Mouse (Mus musculus): ENCODE measurements around the gene Vac14. TPM values are rescaled to one million over a fixed set of nuclear protein-coding genes. Genes with fewer than 3 reads are reported as not detected.

The Vac14 gene
- polyA plus RNA-seq, 1 experiment from 2014 or later = 31.8 TPM

GRCm38 (mm10) chr8:110745162-110745561, 126.8 kb downstream of the Vac14 start:
- Histone ChIP-seq H3K4me2 (replicated peaks) (no peak overlapping the region), H3K27me3 (no peaks in the 10 kb centered on the region; the same call in 1 of the 2 replicates)
- 96% methylated on average over 10 of the region's 10 CpGs for WGBS

GRCm38 (mm10) chr8:110746661-110747060, 128.3 kb downstream of the Vac14 start:
- ATAC-seq (ENCODE audit: low FRiP score, low read depth) = no peak
- Histone ChIP-seq H3K27ac (replicated peaks) (no peak overlapping the region), H3K4me3 (no peak overlapping the region), H3K9me3 (no peaks in the 10 kb centered on the region), H3K4me2 (replicated peaks) (no peak overlapping the region), H3K4me1 (no peaks in the 10 kb centered on the region), H3K27me3 (no peaks in the 10 kb centered on the region; the same call in 1 of the 2 replicates), H3K9ac (replicated peaks) (no peak overlapping the region), H3K36me3 (no peaks in the 10 kb centered on the region)
- 70% methylated on average over 9 of the region's 9 CpGs for WGBS

More at GRCm38 (mm10) chr8:110745162-110745561, 126.8 kb downstream of the Vac14 start:
- ATAC-seq (ENCODE audit: low FRiP score, low read depth) = no peak
- Histone ChIP-seq H3K27ac (replicated peaks) (no peak overlapping the region), H3K36me3 (peaks cover under 1% of the 10 kb centered on the region; the same call in 1 of the 2 replicates), H3K9ac (replicated peaks) (no peak overlapping the region), H3K4me1 (no peaks in the 10 kb centered on the region), H3K4me3 (no peak overlapping the region), H3K9me3 (no peaks in the 10 kb centered on the region)

GRCm38 (mm10) chr8:110749500-110750170, 131.2 kb downstream of the Vac14 start:
- Histone ChIP-seq H3K9ac (replicated peaks) (no peak overlapping the region), H3K9me3 (no peaks in the 10 kb centered on the region), H3K27ac (replicated peaks) (no peak overlapping the region), H3K4me3 (no peak overlapping the region), H3K4me1 (no peaks in the 10 kb centered on the region), H3K36me3 (no peaks in the 10 kb centered on the region), H3K4me2 (replicated peaks) (no peak overlapping the region), H3K27me3 (no peaks in the 10 kb centered on the region; the same call in 1 of the 2 replicates)
- 65% methylated on average over 10 of the region's 10 CpGs for WGBS
- no peak for ATAC-seq (ENCODE audit: low FRiP score, low read depth)

- no peak overlapping the region for H3K4me3 ChIP-seq
- H3K36me3 ChIP-seq = no peaks in the 10 kb centered on the region
- H3K27ac ChIP-seq (replicated peaks) = no peak overlapping the region
- H3K27me3 ChIP-seq = no peaks in the 10 kb centered on the region; the same call in 1 of the 2 replicates
- no peaks in the 10 kb centered on the region for H3K4me1 ChIP-seq
- H3K9me3 ChIP-seq = no peaks in the 10 kb centered on the region
- WGBS = 48% methylated on average over 13 of the region's 13 CpGs
- no peak overlapping the region for H3K4me2 ChIP-seq (replicated peaks)
- ATAC-seq (ENCODE audit: low FRiP score, low read depth) = no peak
- H3K9ac ChIP-seq (replicated peaks) = no peak overlapping the region
Measured at GRCm38 (mm10) chr8:110750269-110750668, 131.9 kb downstream of the Vac14 start.

- no peak overlapping the region for H3K4me3 ChIP-seq
- no peak overlapping the region for H3K27ac ChIP-seq (replicated peaks)
- ATAC-seq (ENCODE audit: low FRiP score, low read depth) = no peak
- WGBS = 78% methylated on average over 5 of the region's 5 CpGs
- H3K4me1 ChIP-seq = no peaks in the 10 kb centered on the region
- no peak overlapping the region for H3K9ac ChIP-seq (replicated peaks)
- no peak overlapping the region for H3K4me2 ChIP-seq (replicated peaks)
- H3K27me3 ChIP-seq = no peaks in the 10 kb centered on the region; the same call in 1 of the 2 replicates
- H3K36me3 ChIP-seq = no peaks in the 10 kb centered on the region
- H3K9me3 ChIP-seq = no peaks in the 10 kb centered on the region
Measured at GRCm38 (mm10) chr8:110751490-110751889, 133.1 kb downstream of the Vac14 start.

GRCm38 (mm10) chr8:110754713-110755112, 136.3 kb downstream of the Vac14 start:
- Histone ChIP-seq H3K9me3 (no peaks in the 10 kb centered on the region), H3K4me3 (no peak overlapping the region), H3K27me3 (no peaks in the 10 kb centered on the region), H3K36me3 (no peaks in the 10 kb centered on the region), H3K27ac (replicated peaks) (no peak overlapping the region), H3K4me2 (replicated peaks) (no peak overlapping the region), H3K4me1 (no peaks in the 10 kb centered on the region), H3K9ac (replicated peaks) (no peak overlapping the region)
- ATAC-seq (ENCODE audit: low FRiP score, low read depth) = no peak
- WGBS = 66% methylated on average over 4 of the region's 4 CpGs

GRCm38 (mm10) chr8:110755511-110756170, 137.3 kb downstream of the Vac14 start:
- H3K9me3 ChIP-seq = no peaks in the 10 kb centered on the region
- no peaks in the 10 kb centered on the region for H3K4me1 ChIP-seq
- H3K4me2 ChIP-seq (replicated peaks) = no peak overlapping the region
- H3K36me3 ChIP-seq = no peaks in the 10 kb centered on the region
- H3K9ac ChIP-seq (replicated peaks) = no peak overlapping the region
- H3K27me3 ChIP-seq = no peaks in the 10 kb centered on the region
- no peak overlapping the region for H3K4me3 ChIP-seq
- no peak overlapping the region for H3K27ac ChIP-seq (replicated peaks)
- 60% methylated on average over 15 of the region's 15 CpGs for WGBS
- ATAC-seq (ENCODE audit: low FRiP score, low read depth) = no peak

GRCm38 (mm10) chr8:110756196-110756595, 137.8 kb downstream of the Vac14 start:
- Histone ChIP-seq H3K27me3 (no peaks in the 10 kb centered on the region), H3K36me3 (no peaks in the 10 kb centered on the region), H3K9me3 (no peaks in the 10 kb centered on the region), H3K9ac (replicated peaks) (no peak overlapping the region), H3K4me3 (no peak overlapping the region), H3K27ac (replicated peaks) (no peak overlapping the region), H3K4me2 (replicated peaks) (no peak overlapping the region), H3K4me1 (no peaks in the 10 kb centered on the region)
- no peak for ATAC-seq (ENCODE audit: low FRiP score, low read depth)
- 90% methylated on average over 5 of the region's 5 CpGs for WGBS

- H3K4me2 ChIP-seq (replicated peaks) = no peak overlapping the region
- ATAC-seq (ENCODE audit: low FRiP score, low read depth) = no peak
- H3K4me1 ChIP-seq = no peaks in the 10 kb centered on the region
- H3K9ac ChIP-seq (replicated peaks) = no peak overlapping the region
- WGBS = 73% methylated on average over 7 of the region's 7 CpGs
- H3K36me3 ChIP-seq = no peaks in the 10 kb centered on the region
- no peaks in the 10 kb centered on the region for H3K9me3 ChIP-seq
- H3K27me3 ChIP-seq = no peaks in the 10 kb centered on the region
- no peak overlapping the region for H3K4me3 ChIP-seq
- no peak overlapping the region for H3K27ac ChIP-seq (replicated peaks)
Measured at GRCm38 (mm10) chr8:110760280-110760940, 142.0 kb downstream of the Vac14 start.

GRCm38 (mm10) chr8:110761185-110761584, 142.8 kb downstream of the Vac14 start:
- Histone ChIP-seq H3K4me2 (replicated peaks) (no peak overlapping the region), H3K4me1 (no peaks in the 10 kb centered on the region), H3K36me3 (no peaks in the 10 kb centered on the region), H3K9me3 (no peaks in the 10 kb centered on the region), H3K4me3 (no peak overlapping the region), H3K27ac (replicated peaks) (no peak overlapping the region), H3K27me3 (no peaks in the 10 kb centered on the region), H3K9ac (replicated peaks) (no peak overlapping the region)
- 53% methylated on average over 5 of the region's 5 CpGs for WGBS
- no peak for ATAC-seq (ENCODE audit: low FRiP score, low read depth)

GRCm38 (mm10) chr8:110761988-110762387, 143.6 kb downstream of the Vac14 start:
- no peak for ATAC-seq (ENCODE audit: low FRiP score, low read depth)
- no peaks in the 10 kb centered on the region for H3K27me3 ChIP-seq
- 79% methylated on average over 6 of the region's 6 CpGs for WGBS
- H3K9me3 ChIP-seq = no peaks in the 10 kb centered on the region
- no peak overlapping the region for H3K4me2 ChIP-seq (replicated peaks)
- H3K4me3 ChIP-seq = no peak overlapping the region
- no peak overlapping the region for H3K9ac ChIP-seq (replicated peaks)
- no peaks in the 10 kb centered on the region for H3K4me1 ChIP-seq
- H3K27ac ChIP-seq (replicated peaks) = no peak overlapping the region
- no peaks in the 10 kb centered on the region for H3K36me3 ChIP-seq

GRCm38 (mm10) chr8:110764671-110765070, 146.3 kb downstream of the Vac14 start:
- WGBS = 71% methylated on average over 3 of the region's 3 CpGs
- no peak for ATAC-seq (ENCODE audit: low FRiP score, low read depth)

More at GRCm38 (mm10) chr8:110764671-110765070, 146.3 kb downstream of the Vac14 start:
- Histone ChIP-seq H3K9me3 (no peaks in the 10 kb centered on the region), H3K4me2 (replicated peaks) (no peak overlapping the region), H3K27ac (replicated peaks) (no peak overlapping the region), H3K4me3 (no peak overlapping the region), H3K9ac (replicated peaks) (no peak overlapping the region), H3K4me1 (no peaks in the 10 kb centered on the region), H3K36me3 (no peaks in the 10 kb centered on the region), H3K27me3 (no peaks in the 10 kb centered on the region)
